ENCODE assay signal across 8 mouse cellular contexts in genomic region chr4:123200771-123201185, GRCm38 (mm10). TPM values are rescaled to one million over a fixed set of nuclear protein-coding genes. Genes with fewer than 3 reads are reported as not detected.
DNase-seq lines count a peak whose midpoint lies in the region; ATAC-seq lines count a peak whose summit lies in the region.

No protein-coding gene starts in this region.

- H3K27me3 ChIP-seq in intestine, embryonic 14.5 days (replicated peaks; ENCODE audit: control insufficient read depth, insufficient read depth, low read length), result peaks cover 23% of the 10 kb centered on the region
- peaks cover 71% of the 10 kb centered on the region for H3K27me3 ChIP-seq in limb, embryonic 12.5 days
- peaks cover 56% of the 10 kb centered on the region for H3K27me3 ChIP-seq in midbrain, embryonic 13.5 days
- H3K27me3 ChIP-seq in stomach, embryonic 14.5 days (ENCODE audit: control insufficient read depth, insufficient read depth, low read length), result peaks cover 15% of the 10 kb centered on the region; the same call in 1 of the 2 replicates

- peak; percentile 63; the same call in 1 of the 2 replicates for ATAC-seq in intestine, embryonic 14.5 days (replicated peaks; ENCODE audit: low FRiP score, low TSS enrichment, low read depth)
- peak; percentile 30; the same call in 1 of the 2 replicates for ATAC-seq in limb, embryonic 12.5 days (ENCODE audit: insufficient number of reproducible peaks, insufficient read depth, low FRiP score, low TSS enrichment, low read depth)
- peak; percentile 70 for ATAC-seq in midbrain, embryonic 13.5 days
- ATAC-seq in stomach, embryonic 14.5 days (ENCODE audit: insufficient number of reproducible peaks, insufficient read depth, low FRiP score, low read depth), result no peak

- peak; percentile 72 for DNase-seq in right cerebral cortex, adult 18-20 months
- DNase-seq in right cerebral cortex, postnatal 36 days (ENCODE audit: low spot score in 2 of 2), result no peak
- peak; percentile 89 for DNase-seq in cerebellum, postnatal 14 days
- peak; percentile 22 to 29 for DNase-seq in gastrocnemius, adult 8-10 months (ENCODE audit: low spot score in 2 of 2)
- DNase-seq in intestine, embryonic 14.5 days (ENCODE audit: low spot score), result peak; percentile 85

- peak overlapping the region; percentile 64 for H3K4me2 ChIP-seq in intestine, embryonic 14.5 days (ENCODE audit: low read length)
- peak overlapping the region; percentile 77 for H3K4me2 ChIP-seq in limb, embryonic 12.5 days
- peak overlapping the region; percentile 79 for H3K4me2 ChIP-seq in midbrain, embryonic 13.5 days (replicated peaks)
- H3K4me2 ChIP-seq in stomach, embryonic 14.5 days (replicated peaks; ENCODE audit: low read depth, low read length), result peak overlapping the region; percentile 72

- H3K4me1 ChIP-seq in intestine, embryonic 14.5 days (replicated peaks; ENCODE audit: control insufficient read depth, insufficient read depth, low read length), result 0 out of 2 replicates have a peak, but pooled peaks cover 7% of the 10 kb centered on the region
- H3K4me1 ChIP-seq in limb, embryonic 12.5 days (replicated peaks), result peaks cover 13% of the 10 kb centered on the region
- H3K4me1 ChIP-seq in midbrain, embryonic 13.5 days (replicated peaks), result peaks cover 15% of the 10 kb centered on the region
- peaks cover 3% of the 10 kb centered on the region; the same call in 1 of the 2 replicates for H3K4me1 ChIP-seq in stomach, embryonic 14.5 days (ENCODE audit: control insufficient read depth, insufficient read depth, low read length)

- no peaks in the 10 kb centered on the region for H3K36me3 ChIP-seq in intestine, embryonic 14.5 days (ENCODE audit: control insufficient read depth, insufficient read depth, low read length)
- H3K36me3 ChIP-seq in limb, embryonic 12.5 days, result no peaks in the 10 kb centered on the region
- H3K36me3 ChIP-seq in midbrain, embryonic 13.5 days, result no peaks in the 10 kb centered on the region
- H3K36me3 ChIP-seq in stomach, embryonic 14.5 days (ENCODE audit: control insufficient read depth, insufficient read depth, low read length), result no peaks in the 10 kb centered on the region

- no peak overlapping the region for H3K9ac ChIP-seq in intestine, embryonic 14.5 days (ENCODE audit: low read length)
- H3K9ac ChIP-seq in limb, embryonic 12.5 days (replicated peaks), result no peak overlapping the region; the same call in 1 of the 2 replicates
- H3K9ac ChIP-seq in midbrain, embryonic 13.5 days (replicated peaks), result peak overlapping the region; percentile 61
- no peak overlapping the region for H3K9ac ChIP-seq in stomach, embryonic 14.5 days (replicated peaks; ENCODE audit: low read depth, low read length)

- no peak overlapping the region for H3K27ac ChIP-seq in intestine, embryonic 14.5 days (ENCODE audit: low read depth)
- H3K27ac ChIP-seq in limb, embryonic 12.5 days, result no peak overlapping the region
- H3K27ac ChIP-seq in midbrain, embryonic 13.5 days, result no peak overlapping the region
- no peak overlapping the region for H3K27ac ChIP-seq in stomach, embryonic 14.5 days (ENCODE audit: low read length)

- 2% methylated on average over 15 of the region's 15 CpGs for WGBS in intestine, embryonic 14.5 days
- 2% methylated on average over 15 of the region's 15 CpGs for WGBS in limb, embryonic 12.5 days
- WGBS in midbrain, embryonic 13.5 days, result 1% methylated on average over 15 of the region's 15 CpGs
- WGBS in stomach, embryonic 14.5 days, result 2% methylated on average over 15 of the region's 15 CpGs

- H3K4me3 ChIP-seq in intestine, embryonic 14.5 days (ENCODE audit: low read depth, low read length), result peak overlapping the region; percentile 39
- H3K4me3 ChIP-seq in limb, embryonic 12.5 days (replicated peaks), result peak overlapping the region; percentile 40
- peak overlapping the region; percentile 45 for H3K4me3 ChIP-seq in midbrain, embryonic 13.5 days (replicated peaks)
- H3K4me3 ChIP-seq in stomach, embryonic 14.5 days (ENCODE audit: low read depth, low read length), result peak overlapping the region; percentile 36

- H3K9me3 ChIP-seq in intestine, embryonic 14.5 days (ENCODE audit: control insufficient read depth, low read length), result no peaks in the 10 kb centered on the region
- no peaks in the 10 kb centered on the region for H3K9me3 ChIP-seq in limb, embryonic 12.5 days
- H3K9me3 ChIP-seq in midbrain, embryonic 13.5 days, result no peaks in the 10 kb centered on the region
- H3K9me3 ChIP-seq in stomach, embryonic 14.5 days (ENCODE audit: control insufficient read depth, low read depth, low read length), result no peaks in the 10 kb centered on the region

RNA-seq across cellular contexts. Expression of gene Nt5c1a, which starts 0.5 kb away (rescaled TPM):
- 10 to 100 TPM; 41.9 to 58.6 (median 47.2) TPM for total RNA-seq in gastrocnemius, adult 8-10 months (2022)
- polyA plus RNA-seq in intestine, embryonic 14.5 days (2014; fragmentation: Nextera tagmentation; extraction: Ambion mirVana), result not detected in 2 replicates
- polyA plus RNA-seq in limb, embryonic 12.5 days (2016; fragmentation: Nextera tagmentation; extraction: Ambion mirVana), result not detected in 2 replicates
- polyA plus RNA-seq in midbrain, embryonic 13.5 days (2015; fragmentation: Nextera tagmentation; extraction: Ambion mirVana), result not detected in 2 replicates
- polyA plus RNA-seq in stomach, embryonic 14.5 days (2014; fragmentation: Nextera tagmentation; extraction: Ambion mirVana), result not detected in 2 replicates

RNA-seq across cellular contexts. Expression of gene Hpcal4, which starts 17.8 kb away (rescaled TPM):
- under 1 TPM in 1 of 4 experiments, not detected in 3; 0.36 TPM for total RNA-seq in gastrocnemius, adult 8-10 months (2022)
- 7.5 and 7.8 TPM in 2 replicates for polyA plus RNA-seq in intestine, embryonic 14.5 days (2014; fragmentation: Nextera tagmentation; extraction: Ambion mirVana)
- polyA plus RNA-seq in limb, embryonic 12.5 days (2016; fragmentation: Nextera tagmentation; extraction: Ambion mirVana), result 0.10 and 0.73 TPM in 2 replicates
- 14.1 and 16.5 TPM in 2 replicates for polyA plus RNA-seq in midbrain, embryonic 13.5 days (2015; fragmentation: Nextera tagmentation; extraction: Ambion mirVana)
- polyA plus RNA-seq in stomach, embryonic 14.5 days (2014; fragmentation: Nextera tagmentation; extraction: Ambion mirVana), result 5.5 and 6.1 TPM in 2 replicates

RNA-seq across cellular contexts. Expression of gene Heyl, which starts 32.6 kb away (rescaled TPM):
- 1 to 10 TPM; 2.9 to 4.7 (median 3.2) TPM for total RNA-seq in gastrocnemius, adult 8-10 months (2022)
- 16.0 and 16.8 TPM in 2 replicates for polyA plus RNA-seq in intestine, embryonic 14.5 days (2014; fragmentation: Nextera tagmentation; extraction: Ambion mirVana)
- polyA plus RNA-seq in limb, embryonic 12.5 days (2016; fragmentation: Nextera tagmentation; extraction: Ambion mirVana), result 2.8 and 3.2 TPM in 2 replicates
- 5.5 and 6.6 TPM in 2 replicates for polyA plus RNA-seq in midbrain, embryonic 13.5 days (2015; fragmentation: Nextera tagmentation; extraction: Ambion mirVana)
- 20.6 and 21.2 TPM in 2 replicates for polyA plus RNA-seq in stomach, embryonic 14.5 days (2014; fragmentation: Nextera tagmentation; extraction: Ambion mirVana)

Comparison
In these comparisons a context has a peak if more than half of its experiments do, and no peak if none do; other contexts are left out.
1. DNase-seq: peak in right cerebral cortex, adult 18-20 months (single experiment), cerebellum, postnatal 14 days (2 of 2), gastrocnemius, adult 8-10 months (2 of 2) and intestine, embryonic 14.5 days (single experiment); none in right cerebral cortex, postnatal 36 days (0 of 2).
2. Peak in every context shown above with its lines, with median percentiles within 50 percentile points of each other: H3K4me2 ChIP-seq and H3K4me3 ChIP-seq.